Mouse (Mus musculus): ENCODE measurements at regions not wholly inside any gene's neighbourhood (a gene's known extent, or its start where the extent isn't known, plus 50 kb on each side); places are given as distances from the start of the nearest gene placed in this dataset.

DNA sequence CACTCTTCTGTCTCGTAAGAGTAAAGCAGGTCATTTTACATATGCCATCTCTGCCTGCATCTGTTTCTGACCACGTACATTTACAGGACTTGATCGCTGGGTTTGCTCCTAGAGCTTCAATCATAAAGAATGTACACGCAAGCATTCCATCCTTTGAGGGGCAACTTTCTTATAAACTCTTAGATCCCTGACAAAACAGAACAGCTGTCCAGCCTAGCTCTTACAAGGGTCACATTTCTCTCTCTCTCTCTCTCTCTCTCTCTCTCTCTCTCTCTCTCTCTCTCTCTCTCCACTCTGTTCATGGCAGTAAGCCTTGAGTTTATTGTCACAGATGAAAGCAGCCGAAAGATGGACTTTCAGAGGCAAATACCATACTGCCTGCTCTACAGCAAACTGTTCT, 67.6 kb upstream of the Fat1 start:
- TF ChIP-seq POLR2A (IDR thresholded peaks at IDR 0.05; ENCODE audit: borderline replicate concordance, insufficient read depth, low read length), result no peak
- no peak for TF ChIP-seq CTCF (IDR thresholded peaks at IDR 0.05; ENCODE audit: borderline replicate concordance, insufficient read depth, low read depth, low read length)
